Comparison of ENCODE assay signal across 18 mouse cellular contexts in the genomic region with DNA sequence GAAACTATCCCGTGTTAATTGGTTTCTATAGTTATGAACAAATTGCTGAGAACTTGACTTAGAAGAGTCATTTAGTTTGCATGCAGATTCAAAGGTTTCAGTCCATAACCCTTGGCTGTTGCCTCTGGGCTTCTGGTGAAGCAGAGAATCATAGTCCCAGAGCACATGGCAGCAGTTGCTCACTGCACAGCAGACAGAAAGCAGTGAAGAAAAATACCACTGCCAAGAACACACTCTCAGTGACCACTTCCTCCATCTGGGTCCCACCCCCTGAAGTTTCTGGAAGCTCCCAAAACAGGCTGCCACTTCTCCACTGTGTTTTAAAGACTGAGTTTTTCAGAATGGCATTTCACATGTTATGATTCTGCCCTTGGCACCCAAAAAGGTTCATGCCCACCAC.
"Had no signal": no experiment of that assay in that cellular context is flagged by ENCODE, and none has a peak within 500 bp of the region (broad histone marks: within the 10 kb centered on the region; RNA-seq: fewer than 3 reads in every experiment).

No protein-coding gene starts in this region.

- H3K27ac ChIP-seq: layer of hippocampus, adult 2 months; limb, embryonic 12.5 days; liver, embryonic 13.5 days; lung, embryonic 15.5 days; midbrain, embryonic 15.5 days; stomach, postnatal 0 days had no signal

- H3K36me3 ChIP-seq: limb, embryonic 12.5 days; liver, embryonic 13.5 days; lung, embryonic 15.5 days; midbrain, embryonic 15.5 days had no signal

- H3K4me1 ChIP-seq: midbrain, embryonic 15.5 days had no signal

- H3K9me3 ChIP-seq: limb, embryonic 12.5 days; liver, embryonic 13.5 days; lung, embryonic 15.5 days; midbrain, embryonic 15.5 days had no signal

- H3K4me3 ChIP-seq: layer of hippocampus, adult 2 months; limb, embryonic 12.5 days; liver, embryonic 13.5 days; lung, embryonic 15.5 days; midbrain, embryonic 15.5 days had no signal

- H3K4me2 ChIP-seq: limb, embryonic 12.5 days; liver, embryonic 13.5 days; lung, embryonic 15.5 days; midbrain, embryonic 11.5 days; midbrain, embryonic 15.5 days had no signal

- ATAC-seq: intestine, postnatal 0 days; liver, postnatal 0 days; midbrain, embryonic 15.5 days had no signal

- DNase-seq: kidney, adult 8-10 months; kidney, postnatal 10 days; kidney, postnatal 4 days; liver; liver, embryonic 13.5 days; liver, postnatal 0 days; lung, postnatal 14 days; right cerebral cortex, adult 18-20 months; right cerebral cortex, postnatal 25 days; thymus, adult 2 months; thymus, postnatal 25 days had no signal

- H3K9ac ChIP-seq: limb, embryonic 12.5 days; liver, embryonic 13.5 days; liver, postnatal 0 days; lung, embryonic 15.5 days; midbrain, embryonic 15.5 days had no signal

- H3K27me3 ChIP-seq: limb, embryonic 12.5 days; liver, embryonic 13.5 days; lung, embryonic 15.5 days; midbrain, embryonic 15.5 days had no signal
